Mouse (Mus musculus) liver, embryonic 14.5 days (tissue): ENCODE measurements around the gene Ereg.

Experiments
- CTCF ChIP-seq: IDR thresholded peaks from 2 replicates; pipeline ENCODE4 v1.5.1; 2016; ENCODE audit warnings: antibody characterized with exemption, low read depth, control low read depth
- EP300 ChIP-seq: IDR thresholded peaks from 2 replicates; pipeline ENCODE4 v1.6.1; 2016; ENCODE audit warnings: antibody characterized with exemption, low read depth

DNA sequence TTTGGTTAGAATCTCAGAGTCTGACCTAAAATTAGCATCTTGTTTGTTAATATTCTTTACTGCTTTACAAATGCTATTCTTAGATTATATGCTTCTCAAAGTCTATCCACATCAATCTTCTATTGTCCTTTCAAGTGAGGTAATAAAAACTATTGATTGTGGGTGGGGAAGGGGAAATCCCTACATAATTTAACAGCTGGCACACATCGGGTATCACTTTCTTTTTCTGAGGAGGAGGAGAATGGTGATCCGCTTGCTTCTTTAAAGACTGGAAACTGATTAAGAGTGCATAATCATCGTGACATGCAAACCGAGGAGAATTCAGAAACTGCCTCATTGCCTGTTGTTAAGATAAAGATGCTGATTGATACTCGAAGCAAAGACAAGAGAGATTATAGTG, 31.8 kb downstream of the Ereg start:
- TF ChIP-seq CTCF (no peak), EP300 (no peak)
